Mouse (Mus musculus) C2C12 (cell line): ENCODE measurements at regions not wholly inside any gene's neighbourhood (a gene's known extent, or its start where the extent isn't known, plus 50 kb on each side); places are given as distances from the start of the nearest gene placed in this dataset.

Source experiments
- CEBPB ChIP-seq: IDR thresholded peaks from one replicate; pipeline ENCODE4 v1.6.1; 2011; ENCODE audit warnings: low read depth, mild to moderate bottlenecking, control low read depth, moderate library complexity
- CTCF ChIP-seq: IDR thresholded peaks from one replicate; pipeline ENCODE4 v1.5.1; 2011; ENCODE audit not compliant: control insufficient read depth, insufficient read depth, insufficient read length
- MAX ChIP-seq: IDR thresholded peaks from one replicate; pipeline ENCODE4 v1.6.1; 2011; ENCODE audit warnings: mild to moderate bottlenecking, control low read depth
- MYOG ChIP-seq: IDR thresholded peaks from one replicate; pipeline ENCODE4 v1.6.1; 2011; ENCODE audit not compliant: control insufficient read depth, insufficient read length; ENCODE audit errors: extremely low read depth
- USF1 ChIP-seq: IDR thresholded peaks from one replicate; pipeline ENCODE4 v1.6.1; 2011; ENCODE audit warnings: low read depth, mild to moderate bottlenecking, control low read depth, moderate library complexity

DNA sequence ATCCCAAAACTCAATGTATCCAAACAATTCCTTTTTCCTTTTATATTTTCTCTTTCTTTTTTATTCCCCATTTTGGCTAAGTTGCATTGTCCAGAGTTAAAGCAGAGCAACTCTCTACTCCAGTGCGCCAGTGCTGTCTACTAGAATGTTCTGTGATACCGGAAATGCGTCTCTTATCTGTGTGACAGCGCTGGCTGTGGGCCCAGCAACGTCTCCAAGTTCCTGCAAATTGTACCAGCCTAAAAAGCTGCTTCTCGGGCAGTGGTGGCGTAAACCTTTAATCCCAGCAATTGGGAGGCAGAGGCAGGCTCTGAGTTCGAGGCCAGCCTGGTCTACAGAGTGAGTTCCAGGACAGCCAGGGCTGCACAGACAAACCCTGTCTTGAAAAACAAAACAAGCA lies 59.4 kb downstream of the Cox18 start:
- TF ChIP-seq CEBPB (no peak), CTCF (no peak), MAX (no peak), USF1 (no peak), MYOG (no peak)
